Mouse (Mus musculus) embryonic fibroblast, embryonic 13.5 days (primary cell): ENCODE measurements around the gene Rptor. TPM values are rescaled to one million over a fixed set of nuclear protein-coding genes. Genes with fewer than 3 reads are reported as not detected.

Experiments
- H3K27ac ChIP-seq: 2 replicates; pipeline ENCODE4 v1.5.1; 2012; ENCODE audit warnings: low read length, control low read depth, inconsistent platforms; ENCODE audit not compliant: insufficient read depth
- H3K4me1 ChIP-seq: 2 replicates; pipeline ENCODE4 v1.6.1; 2011; ENCODE audit warnings: low read length; ENCODE audit not compliant: control insufficient read depth, insufficient read depth
- H3K4me3 ChIP-seq: 2 replicates; pipeline ENCODE4 v1.5.1; 2011; ENCODE audit warnings: mild to moderate bottlenecking, control low read depth, low read length; ENCODE audit not compliant: insufficient read depth
- CTCF ChIP-seq: IDR thresholded peaks from 2 replicates; pipeline ENCODE4 v1.5.1; 2011; ENCODE audit warnings: mild to moderate bottlenecking, control low read depth, low read length, moderate library complexity, borderline replicate concordance; ENCODE audit not compliant: insufficient read depth
- POLR2A ChIP-seq: IDR thresholded peaks from 2 replicates; pipeline ENCODE4 v1.6.1; 2011; ENCODE audit warnings: low read depth, mild to moderate bottlenecking, control low read depth, low read length, moderate library complexity
- polyA plus RNA-seq: library from polyadenylated mRNA; stranded (reverse); fragments of >200 nt; gene quantifications from 2 replicates; pipeline ENCODE4 v1.2.4, GENCODE M21; 2011; ENCODE audit warnings: low read depth; ENCODE audit not compliant: missing spikeins, insufficient read length

The Rptor gene
- polyA plus RNA-seq, 1 experiment = 31.7 TPM

GRCm38 (mm10) chr11:119931809-119932208, 329.1 kb downstream of the Rptor start:
- Histone ChIP-seq H3K27ac (0 out of 2 replicates have a peak overlapping the region, but pooled peaks have one; percentile 4), H3K4me1 (peaks cover 23% of the 10 kb centered on the region), H3K4me3 (no peak overlapping the region)
- TF ChIP-seq CTCF = no peak
- no peak for TF ChIP-seq POLR2A

DNA sequence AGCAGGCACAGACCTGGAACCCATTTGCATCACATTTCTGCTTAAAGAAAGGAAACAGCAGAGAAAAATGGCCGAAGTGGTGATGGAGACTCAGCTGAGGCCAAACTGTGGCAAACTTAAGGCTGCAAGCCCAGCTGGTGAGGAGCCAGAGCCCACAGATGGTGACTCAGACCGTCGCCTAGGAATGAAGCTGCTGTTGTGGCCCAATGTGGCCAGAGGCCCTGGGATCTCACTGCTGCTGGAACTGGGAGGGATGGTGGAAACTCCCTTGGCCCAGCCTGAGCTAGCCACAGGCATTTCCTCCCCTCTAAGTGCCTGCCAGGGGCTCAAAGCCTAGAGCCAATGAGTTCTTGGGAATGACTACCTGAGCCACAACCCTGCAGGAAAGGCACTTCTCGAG, 330.4 kb downstream of the Rptor start:
- TF ChIP-seq CTCF (no peak), POLR2A (peak; percentile 18; the same call in 1 of the 2 replicates)
- Histone ChIP-seq H3K27ac (peak overlapping the region; percentile 80), H3K4me3 (no peak overlapping the region), H3K4me1 (peaks cover 23% of the 10 kb centered on the region)

DNA sequence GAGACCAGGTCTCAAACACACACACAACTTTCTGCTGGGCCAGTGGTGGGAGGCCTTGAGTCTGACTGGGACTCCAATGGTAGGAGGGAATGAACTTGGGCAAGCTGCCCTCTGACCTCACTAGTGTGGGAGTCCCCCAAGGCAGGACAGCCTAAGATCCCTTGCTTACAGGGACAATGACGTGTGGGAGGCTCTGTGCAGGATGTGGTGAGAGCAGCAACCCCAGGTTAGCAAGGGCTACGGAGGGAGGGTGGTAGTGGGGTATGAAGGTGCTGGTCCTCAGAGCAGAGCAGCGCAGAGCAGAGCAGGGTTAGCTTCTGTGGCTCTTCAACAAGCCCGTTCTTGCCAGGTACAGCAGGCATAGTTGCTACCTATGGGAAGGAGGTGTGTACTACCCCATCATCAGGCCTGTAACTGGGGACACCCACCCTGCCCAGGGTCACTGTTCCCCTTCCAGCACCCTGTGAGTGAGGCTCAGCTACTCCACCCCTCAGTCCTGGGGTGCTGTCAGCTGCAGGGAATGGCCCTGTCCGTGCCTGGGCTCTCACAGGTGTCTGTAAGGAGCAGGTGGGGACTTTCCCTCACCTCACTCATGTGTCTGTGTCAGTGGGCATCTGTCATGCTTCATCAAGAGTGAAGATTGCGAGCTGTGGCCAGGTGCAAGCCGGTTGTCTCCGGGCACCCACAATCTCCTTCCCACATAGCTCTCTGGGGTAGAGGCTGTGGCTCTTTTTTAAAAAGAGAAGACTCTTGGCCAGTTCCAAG, 331.3 kb downstream of the Rptor start:
- Histone ChIP-seq H3K4me3 (no peak overlapping the region), H3K27ac (peak overlapping the region; percentile 68), H3K4me1 (peaks cover 23% of the 10 kb centered on the region)
- no peak for TF ChIP-seq POLR2A
- no peak for TF ChIP-seq CTCF

- Histone ChIP-seq H3K4me1 (peaks cover 22% of the 10 kb centered on the region), H3K4me3 (no peak overlapping the region), H3K27ac (no peak overlapping the region)
- TF ChIP-seq POLR2A (no peak), CTCF (no peak)
Measured at GRCm38 (mm10) chr11:119934773-119935172, 332.1 kb downstream of the Rptor start.

GRCm38 (mm10) chr11:119935457-119935856, 332.8 kb downstream of the Rptor start:
- Histone ChIP-seq H3K27ac (no peak overlapping the region), H3K4me1 (peaks cover 20% of the 10 kb centered on the region), H3K4me3 (no peak overlapping the region)
- TF ChIP-seq CTCF (peak; percentile 42; the same call in 1 of the 2 replicates), POLR2A (no peak)

DNA sequence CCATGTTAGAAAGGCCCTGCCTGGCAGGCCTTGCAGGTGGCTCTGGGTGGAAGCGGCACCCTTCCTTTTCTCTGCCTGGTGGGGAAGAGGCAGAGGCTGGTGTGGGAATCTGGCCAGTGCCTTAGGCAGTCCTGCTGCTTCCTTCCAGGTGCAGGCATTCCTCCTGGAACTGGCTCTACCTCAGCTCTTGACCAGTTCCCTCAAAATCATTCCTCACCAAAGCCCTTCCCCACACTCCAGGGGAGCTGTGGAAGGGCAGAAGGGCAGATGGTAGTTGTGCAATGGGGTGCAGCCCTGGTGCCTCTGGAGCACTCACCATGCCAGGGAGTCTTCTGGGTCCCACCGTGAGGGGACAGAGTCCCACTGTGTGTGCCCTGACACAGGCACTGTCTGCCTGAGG, 333.8 kb downstream of the Rptor start:
- H3K4me1 ChIP-seq = peaks cover 21% of the 10 kb centered on the region
- H3K27ac ChIP-seq = no peak overlapping the region
- TF ChIP-seq POLR2A = no peak
- no peak for TF ChIP-seq CTCF
- no peak overlapping the region for H3K4me3 ChIP-seq

- Histone ChIP-seq H3K4me3 (no peak overlapping the region), H3K27ac (no peak overlapping the region), H3K4me1 (peaks cover 19% of the 10 kb centered on the region)
- no peak for TF ChIP-seq CTCF
- TF ChIP-seq POLR2A = no peak
Measured at GRCm38 (mm10) chr11:119937216-119937615, 334.5 kb downstream of the Rptor start.

DNA sequence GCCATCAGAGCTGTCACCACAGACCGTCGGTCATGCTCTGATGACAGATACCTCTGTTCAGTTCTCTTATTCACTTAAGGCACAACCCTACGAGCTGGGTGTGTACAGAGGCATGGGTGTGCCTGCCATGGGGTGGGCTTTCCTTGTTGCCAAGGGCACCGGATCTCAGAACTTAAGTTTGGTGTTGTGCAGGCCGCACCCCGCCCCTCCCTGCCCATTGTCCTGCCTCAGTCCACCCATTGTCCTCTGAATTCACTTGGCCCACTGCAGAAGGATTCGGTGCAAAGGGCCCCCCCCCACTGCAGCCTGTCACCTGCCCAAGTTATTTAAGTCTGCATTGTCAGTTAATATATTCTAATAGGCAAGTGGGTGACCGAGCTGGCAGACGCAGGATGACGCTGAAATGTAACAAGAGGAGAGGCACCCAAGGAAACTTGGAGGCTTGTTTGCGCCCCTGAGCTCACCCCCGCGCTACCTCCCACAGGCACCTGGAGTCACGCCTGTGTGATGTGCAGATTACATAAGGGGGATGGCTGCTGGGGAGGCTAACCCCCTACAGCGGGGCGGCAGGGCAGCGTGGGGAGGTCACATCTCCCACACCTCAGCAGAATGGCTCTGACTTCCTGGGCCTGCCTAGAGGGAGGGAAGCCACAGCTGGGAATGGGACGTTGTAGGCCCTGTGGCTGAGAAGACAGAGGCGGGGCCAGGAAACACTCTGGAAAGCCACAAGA, 335.2 kb downstream of the Rptor start:
- no peak for TF ChIP-seq POLR2A
- TF ChIP-seq CTCF = no peak
- no peak overlapping the region for H3K27ac ChIP-seq
- H3K4me1 ChIP-seq = peaks cover 14% of the 10 kb centered on the region; the same call in 1 of the 2 replicates
- no peak overlapping the region for H3K4me3 ChIP-seq

- Histone ChIP-seq H3K4me1 (peaks cover 5% of the 10 kb centered on the region; the same call in 1 of the 2 replicates), H3K4me3 (no peak overlapping the region), H3K27ac (no peak overlapping the region)
- TF ChIP-seq POLR2A (no peak), CTCF (no peak)
Measured at GRCm38 (mm10) chr11:119939073-119939710, 336.5 kb downstream of the Rptor start.
